Mouse (Mus musculus): ENCODE measurements at regions not wholly inside any gene's neighbourhood (a gene's known extent, or its start where the extent isn't known, plus 50 kb on each side); places are given as distances from the start of the nearest gene placed in this dataset.

- Histone ChIP-seq H3K36me3 (replicated peaks; ENCODE audit: low read length) (no peaks in the 10 kb centered on the region), H3K27me3 (replicated peaks) (no peaks in the 10 kb centered on the region), H3K4me1 (no peaks in the 10 kb centered on the region), H3K4me3 (replicated peaks) (no peak overlapping the region), H3K9me3 (peaks cover 10% of the 10 kb centered on the region)
- TF ChIP-seq GATA1 (IDR thresholded peaks at IDR 0.05; ENCODE audit: borderline replicate concordance, low read length): no peak
- no peak for TF ChIP-seq FLI1 (IDR thresholded peaks at IDR 0.05; ENCODE audit: low read length)
Observed at GRCm38 (mm10) chr2:133134878-133135277, 189.2 kb upstream of the Fermt1 start.

- H3K9me3 ChIP-seq: peaks cover 10% of the 10 kb centered on the region
- no peaks in the 10 kb centered on the region for H3K36me3 ChIP-seq (replicated peaks; ENCODE audit: low read length)
- no peaks in the 10 kb centered on the region for H3K4me1 ChIP-seq
- H3K4me3 ChIP-seq (replicated peaks): no peak overlapping the region
- H3K27me3 ChIP-seq (replicated peaks): no peaks in the 10 kb centered on the region
- TF ChIP-seq GATA1 (IDR thresholded peaks at IDR 0.05; ENCODE audit: borderline replicate concordance, low read length) (no peak), FLI1 (IDR thresholded peaks at IDR 0.05; ENCODE audit: low read length) (no peak)
Observed at GRCm38 (mm10) chr2:133138877-133139276, 193.2 kb upstream of the Fermt1 start.

DNA sequence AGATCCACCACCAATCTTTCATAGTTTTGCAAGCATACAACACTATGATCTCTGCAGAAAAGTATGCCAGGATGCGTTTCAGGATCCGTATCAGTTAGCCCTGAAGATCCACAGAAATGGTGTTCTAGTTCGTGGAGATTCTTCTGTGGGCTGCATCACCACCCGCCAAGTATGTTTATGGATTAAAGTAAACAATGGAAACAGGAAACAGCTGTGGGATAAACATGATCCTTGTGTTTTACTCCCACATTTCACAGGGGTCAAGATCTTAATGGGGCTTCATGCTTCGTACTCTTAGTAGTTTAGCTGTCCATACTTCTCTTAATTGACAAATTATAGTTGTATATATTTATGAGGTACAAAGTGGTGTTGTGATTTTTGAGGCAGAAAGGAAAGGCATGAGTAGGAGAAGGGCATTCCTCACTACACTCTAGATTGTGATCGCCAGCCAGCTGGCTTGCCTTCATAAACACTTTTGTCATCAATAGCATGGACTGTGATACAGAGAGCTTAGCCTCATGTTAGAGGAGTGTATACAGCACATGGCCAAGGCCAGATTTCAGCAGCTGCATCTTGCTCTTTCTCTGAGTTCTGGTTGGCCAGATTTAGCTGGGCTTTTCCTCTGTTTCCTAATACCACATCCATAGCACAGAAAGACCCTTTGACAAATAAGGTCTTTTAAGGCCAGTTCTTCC is 195.8 kb upstream of the Fermt1 start:
- H3K27me3 ChIP-seq (replicated peaks): no peaks in the 10 kb centered on the region
- H3K4me3 ChIP-seq (replicated peaks): no peak overlapping the region
- H3K9me3 ChIP-seq: peaks cover 9% of the 10 kb centered on the region
- H3K36me3 ChIP-seq (replicated peaks; ENCODE audit: low read length): no peaks in the 10 kb centered on the region
- no peak for TF ChIP-seq FLI1 (IDR thresholded peaks at IDR 0.05; ENCODE audit: low read length)
- H3K4me1 ChIP-seq: no peaks in the 10 kb centered on the region

GRCm38 (mm10) chr2:133152461-133152860 is 206.8 kb upstream of the Fermt1 start:
- no peak for TF ChIP-seq FLI1 (IDR thresholded peaks at IDR 0.05; ENCODE audit: low read length)
- TF ChIP-seq GATA1 (IDR thresholded peaks at IDR 0.05; ENCODE audit: borderline replicate concordance, low read length): no peak
- Histone ChIP-seq H3K4me1 (no peaks in the 10 kb centered on the region), H3K27me3 (replicated peaks) (no peaks in the 10 kb centered on the region), H3K36me3 (replicated peaks; ENCODE audit: low read length) (no peaks in the 10 kb centered on the region), H3K9me3 (no peaks in the 10 kb centered on the region), H3K4me3 (replicated peaks) (no peak overlapping the region)

GRCm38 (mm10) chr2:133156537-133156936 is 210.8 kb upstream of the Fermt1 start:
- Histone ChIP-seq H3K4me3 (replicated peaks) (no peak overlapping the region), H3K9me3 (no peaks in the 10 kb centered on the region)

GRCm38 (mm10) chr2:133158206-133158605 is 212.5 kb upstream of the Fermt1 start:
- Histone ChIP-seq H3K9me3 (no peaks in the 10 kb centered on the region), H3K36me3 (replicated peaks; ENCODE audit: low read length) (no peaks in the 10 kb centered on the region), H3K27me3 (replicated peaks) (no peaks in the 10 kb centered on the region), H3K4me1 (no peaks in the 10 kb centered on the region), H3K4me3 (replicated peaks) (no peak overlapping the region)
- no peak for TF ChIP-seq FLI1 (IDR thresholded peaks at IDR 0.05; ENCODE audit: low read length)
- TF ChIP-seq GATA1 (IDR thresholded peaks at IDR 0.05; ENCODE audit: borderline replicate concordance, low read length): no peak

More at GRCm38 (mm10) chr2:133156537-133156936, 210.8 kb upstream of the Fermt1 start:
- Histone ChIP-seq H3K27me3 (replicated peaks) (no peaks in the 10 kb centered on the region), H3K36me3 (replicated peaks; ENCODE audit: low read length) (no peaks in the 10 kb centered on the region), H3K4me1 (no peaks in the 10 kb centered on the region)
- TF ChIP-seq GATA1 (IDR thresholded peaks at IDR 0.05; ENCODE audit: borderline replicate concordance, low read length): no peak
- no peak for TF ChIP-seq FLI1 (IDR thresholded peaks at IDR 0.05; ENCODE audit: low read length)

DNA sequence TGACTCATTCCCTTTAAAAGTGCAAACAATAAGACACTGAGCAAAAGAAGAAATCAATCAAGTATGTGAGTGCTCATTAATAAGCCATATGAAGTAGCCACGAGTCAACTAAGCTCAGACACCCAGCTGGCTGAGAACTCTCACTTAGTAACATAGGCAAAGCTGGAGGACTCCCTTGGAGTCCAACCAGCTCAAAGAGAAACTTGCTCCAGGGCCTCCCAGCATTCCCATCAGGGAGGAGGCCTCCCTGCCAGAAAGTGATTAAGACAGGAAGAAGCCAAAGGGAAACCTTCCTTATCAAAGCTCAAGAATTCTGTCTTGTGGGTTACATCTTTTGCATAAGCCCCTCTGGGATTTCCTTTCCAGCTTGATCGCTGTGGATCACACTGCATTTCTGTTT is 213.7 kb upstream of the Fermt1 start:
- H3K4me3 ChIP-seq (replicated peaks): no peak overlapping the region
- TF ChIP-seq FLI1 (IDR thresholded peaks at IDR 0.05; ENCODE audit: low read length): no peak
- TF ChIP-seq GATA1 (IDR thresholded peaks at IDR 0.05; ENCODE audit: borderline replicate concordance, low read length): no peak
- H3K27me3 ChIP-seq (replicated peaks): no peaks in the 10 kb centered on the region
- no peaks in the 10 kb centered on the region for H3K9me3 ChIP-seq
- H3K36me3 ChIP-seq (replicated peaks; ENCODE audit: low read length): no peaks in the 10 kb centered on the region
- H3K4me1 ChIP-seq: no peaks in the 10 kb centered on the region

DNA sequence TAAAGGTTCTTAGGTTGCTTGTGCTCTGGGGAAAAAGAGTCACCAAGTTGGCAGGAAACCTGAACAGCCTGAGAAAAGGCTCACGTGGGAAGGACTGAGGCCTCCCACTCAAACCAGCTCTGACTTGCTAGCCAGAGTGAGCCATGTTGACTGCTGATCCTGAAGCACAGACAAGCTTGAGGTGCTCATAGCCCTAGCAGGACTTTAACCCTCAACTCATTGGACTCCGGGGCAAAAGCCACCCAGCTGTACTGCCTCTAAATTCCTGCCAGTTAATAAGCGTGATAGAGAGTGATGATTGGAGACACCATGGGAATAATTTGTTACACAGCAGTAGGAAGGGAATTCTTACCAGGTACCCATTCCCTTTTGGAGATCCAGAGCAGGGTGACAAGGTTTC is 230.7 kb upstream of the Fermt1 start:
- Histone ChIP-seq H3K9me3 (0 out of 2 replicates have a peak, but pooled peaks cover 3% of the 10 kb centered on the region), H3K27me3 (replicated peaks) (no peaks in the 10 kb centered on the region), H3K4me1 (no peaks in the 10 kb centered on the region), H3K4me3 (replicated peaks) (no peak overlapping the region), H3K36me3 (replicated peaks; ENCODE audit: low read length) (no peaks in the 10 kb centered on the region)
- no peak for TF ChIP-seq GATA1 (IDR thresholded peaks at IDR 0.05; ENCODE audit: borderline replicate concordance, low read length)
- no peak for TF ChIP-seq FLI1 (IDR thresholded peaks at IDR 0.05; ENCODE audit: low read length)

DNA sequence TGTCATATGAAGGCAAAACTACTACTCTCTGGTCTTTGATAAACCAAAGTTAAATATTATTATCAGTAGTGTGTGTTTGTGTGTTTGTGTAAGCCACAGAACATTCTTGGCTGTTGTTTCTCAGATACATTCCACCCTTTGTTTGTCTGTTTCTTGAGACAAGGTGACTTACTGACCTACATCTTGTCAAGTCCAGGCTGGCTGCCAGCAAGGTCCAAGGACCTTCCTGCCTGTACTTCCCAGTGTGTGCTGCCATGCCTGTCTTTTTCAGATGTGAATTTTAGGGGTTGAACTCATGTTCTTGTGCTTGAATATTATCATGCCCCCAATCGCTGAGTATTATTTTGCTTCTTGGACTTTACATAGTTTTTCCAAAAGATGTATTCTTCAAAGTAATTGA is 235.5 kb upstream of the Fermt1 start:
- no peaks in the 10 kb centered on the region for H3K4me1 ChIP-seq
- H3K36me3 ChIP-seq (replicated peaks; ENCODE audit: low read length): no peaks in the 10 kb centered on the region
- no peak for TF ChIP-seq FLI1 (IDR thresholded peaks at IDR 0.05; ENCODE audit: low read length)
- TF ChIP-seq GATA1 (IDR thresholded peaks at IDR 0.05; ENCODE audit: borderline replicate concordance, low read length): no peak
- H3K27me3 ChIP-seq (replicated peaks): no peaks in the 10 kb centered on the region
- H3K9me3 ChIP-seq: peaks cover 5% of the 10 kb centered on the region; the same call in 1 of the 2 replicates
- no peak overlapping the region for H3K4me3 ChIP-seq (replicated peaks)

- H3K36me3 ChIP-seq (replicated peaks; ENCODE audit: low read length): no peaks in the 10 kb centered on the region
- no peaks in the 10 kb centered on the region for H3K27me3 ChIP-seq (replicated peaks)
- TF ChIP-seq FLI1 (IDR thresholded peaks at IDR 0.05; ENCODE audit: low read length): no peak
- TF ChIP-seq GATA1 (IDR thresholded peaks at IDR 0.05; ENCODE audit: borderline replicate concordance, low read length): no peak
- H3K9me3 ChIP-seq: peaks cover 5% of the 10 kb centered on the region; the same call in 1 of the 2 replicates
- no peaks in the 10 kb centered on the region for H3K4me1 ChIP-seq
- no peak overlapping the region for H3K4me3 ChIP-seq (replicated peaks)
Observed at GRCm38 (mm10) chr2:133182920-133183319, 237.2 kb upstream of the Fermt1 start.

All from megakaryocyte, embryonic 14.5 days (primary cell).